Mouse (Mus musculus) myocyte (in vitro differentiated cells): ENCODE measurements at regions not wholly inside any gene's neighbourhood (a gene's known extent, or its start where the extent isn't known, plus 50 kb on each side); places are given as distances from the start of the nearest gene placed in this dataset.

ENCODE experiments used
- CEBPB ChIP-seq: IDR thresholded peaks from 2 replicates; pipeline ENCODE4 v1.6.1; 2011; ENCODE audit warnings: mild to moderate bottlenecking, moderate library complexity; ENCODE audit not compliant: poor library complexity, insufficient read depth, severe bottlenecking
- POLR2A ChIP-seq: IDR thresholded peaks from one replicate; pipeline ENCODE4 v1.6.1; 2011; ENCODE audit warnings: low read depth, mild to moderate bottlenecking, control low read depth, moderate library complexity; ENCODE audit not compliant: insufficient read length
- TCF12 ChIP-seq: IDR thresholded peaks from one replicate; pipeline ENCODE4 v1.6.1; 2011; ENCODE audit warnings: mild to moderate bottlenecking, control low read depth; ENCODE audit not compliant: poor library complexity, insufficient read depth, severe bottlenecking
- USF1 ChIP-seq: IDR thresholded peaks from one replicate; pipeline ENCODE4 v1.6.1; 2011; ENCODE audit warnings: low read depth, mild to moderate bottlenecking, control low read depth, moderate library complexity

GRCm38 (mm10) chr3:22957422-22957821 lies 881.0 kb downstream of the Tbl1xr1 start:
- TF ChIP-seq USF1 = no peak
- no peak for TF ChIP-seq POLR2A
- no peak for TF ChIP-seq CEBPB
- no peak for TF ChIP-seq TCF12
